Mouse (Mus musculus) liver, embryonic 14.5 days (tissue): ENCODE data around the gene Rft1.

Source experiments
- CTCF ChIP-seq: IDR thresholded peaks from 2 replicates; pipeline ENCODE4 v1.5.1; 2016; ENCODE audit warnings: antibody characterized with exemption, low read depth, control low read depth
- EP300 ChIP-seq: IDR thresholded peaks from 2 replicates; pipeline ENCODE4 v1.6.1; 2016; ENCODE audit warnings: antibody characterized with exemption, low read depth

GRCm38 (mm10) chr14:30697407-30698052 lies 43.4 kb downstream of the Rft1 start:
- TF ChIP-seq CTCF (no peak), EP300 (no peak)
